Mouse (Mus musculus) cerebellum, postnatal 14 days (tissue): ENCODE results near the gene Atn1.
"Not testable (repeated sequence)": the region's sequence is repeated elsewhere in the genome, so short reads cannot be mapped to it uniquely, and the experiment has no call there.

ENCODE experiments used
- DNase-seq, 2 experiments: peaks; one replicate each; pipeline ENCODE4 v3.0.0; 2021; ENCODE audit warnings: mixed read lengths in 2 of 2

Gene Atn1

DNA sequence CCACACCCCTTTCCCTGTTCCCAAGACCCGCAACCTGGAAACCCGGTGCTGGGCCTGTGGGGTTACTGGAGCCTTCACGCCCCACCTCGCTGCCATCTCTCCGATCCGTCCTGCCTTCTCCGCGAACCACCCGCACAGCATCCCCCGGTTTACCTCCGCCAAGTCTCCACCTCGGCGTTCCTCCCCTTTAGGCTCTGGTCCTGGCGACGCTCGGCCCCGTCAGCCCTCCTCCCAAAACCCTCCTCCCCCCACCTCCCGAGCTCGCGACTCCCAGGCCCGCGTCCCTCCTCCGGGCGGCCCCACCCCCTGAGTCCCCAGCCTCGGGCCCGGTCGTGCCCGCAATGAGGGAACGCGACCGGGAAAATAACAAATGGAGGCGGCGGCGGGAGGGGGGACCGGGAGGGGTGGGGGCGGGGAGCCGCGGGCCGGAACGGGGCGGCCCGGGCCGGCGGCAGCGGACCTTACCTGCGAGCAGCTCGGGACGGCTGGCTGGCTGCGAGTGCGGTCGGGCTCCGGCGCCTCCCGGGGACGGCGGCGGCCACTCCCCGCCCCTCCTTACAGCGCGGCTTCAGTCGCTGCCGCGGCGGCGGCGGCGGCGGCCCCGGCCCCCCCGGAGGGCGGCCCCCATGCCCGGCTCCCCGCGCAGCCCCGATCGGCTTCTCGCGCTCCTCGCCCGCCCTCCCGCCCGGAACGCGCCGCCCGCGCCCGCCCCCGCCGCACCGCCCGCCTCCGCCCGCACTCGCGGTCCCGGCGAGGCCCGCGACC, at the start of gene Atn1, which contains the start of gene Gm45234:
TSS of gene Atn1 (minus strand) at position 694 of the 765 bp plus-strand sequence.
TSS of gene Gm45234 (minus strand) at position 191 of the 765 bp plus-strand sequence.
- DNase-seq, result peak; percentile 81 to 83

DNA sequence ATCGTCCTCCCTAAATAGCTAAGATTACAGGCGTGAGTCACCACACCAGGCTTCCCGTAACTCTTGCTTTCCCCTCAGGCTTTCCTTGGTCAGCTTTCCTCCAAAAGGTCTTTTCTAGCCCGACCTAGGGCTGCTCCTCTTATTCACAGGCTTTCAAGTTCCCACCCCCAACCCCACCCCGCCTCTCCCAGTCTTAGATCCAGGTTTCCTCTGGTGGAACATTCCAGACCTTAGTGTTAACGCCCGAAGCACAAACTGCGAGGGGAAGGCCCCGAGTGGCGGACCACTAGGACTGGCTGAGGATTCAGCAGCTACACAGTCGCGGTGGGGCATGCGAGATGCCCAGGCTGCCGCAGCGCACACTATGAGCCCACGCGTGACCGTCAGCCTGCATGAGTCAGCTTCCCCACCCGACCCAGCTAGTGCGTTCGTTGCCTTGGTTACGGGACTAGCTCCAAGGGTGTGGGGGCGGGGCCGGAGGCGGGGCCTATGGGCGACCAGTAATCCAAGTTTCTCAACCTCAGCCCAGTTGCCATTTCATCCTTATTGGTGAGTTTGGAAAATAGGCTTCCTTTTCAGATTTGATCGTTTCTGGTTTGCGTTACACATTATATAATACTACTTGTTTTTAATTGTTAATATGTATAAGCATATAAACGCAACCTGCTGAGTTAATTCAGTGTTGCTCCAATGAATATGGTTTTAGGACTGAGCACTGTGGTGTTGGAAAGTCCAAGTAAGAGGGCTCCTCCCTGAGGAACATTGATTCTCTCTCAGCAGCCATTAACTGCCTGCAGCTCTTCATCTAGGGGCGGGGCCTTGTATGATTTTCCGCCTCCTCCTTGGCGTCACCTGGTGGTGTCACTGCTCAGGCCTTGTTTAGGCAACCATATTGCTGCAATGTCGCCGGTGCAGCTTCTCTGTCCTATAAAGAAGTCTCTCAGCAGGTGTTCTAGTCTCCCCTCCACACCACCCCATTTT, 49.3 kb upstream of the Atn1 start:
- peak; percentile 95 to 98 for DNase-seq

DNA sequence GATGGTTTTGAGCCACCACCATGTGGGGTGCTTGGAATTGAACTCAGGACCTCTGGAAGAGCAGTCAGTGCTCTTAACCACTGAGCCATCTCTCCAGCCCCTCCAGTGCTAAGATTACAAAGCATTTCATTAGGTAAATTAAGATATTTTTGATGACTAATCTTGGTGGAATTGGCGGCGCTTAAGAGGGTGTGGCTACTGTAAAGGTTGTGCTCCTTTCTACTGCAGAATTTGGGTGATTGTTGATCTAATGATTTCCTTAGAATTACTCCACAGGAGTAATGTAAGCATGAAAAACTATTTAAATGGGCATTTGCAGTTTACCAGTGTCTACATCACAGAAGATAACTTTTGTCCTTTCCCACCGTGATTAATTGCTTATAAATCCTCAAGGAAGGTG, 48.0 kb upstream of the Atn1 start:
- no peak for DNase-seq

DNA sequence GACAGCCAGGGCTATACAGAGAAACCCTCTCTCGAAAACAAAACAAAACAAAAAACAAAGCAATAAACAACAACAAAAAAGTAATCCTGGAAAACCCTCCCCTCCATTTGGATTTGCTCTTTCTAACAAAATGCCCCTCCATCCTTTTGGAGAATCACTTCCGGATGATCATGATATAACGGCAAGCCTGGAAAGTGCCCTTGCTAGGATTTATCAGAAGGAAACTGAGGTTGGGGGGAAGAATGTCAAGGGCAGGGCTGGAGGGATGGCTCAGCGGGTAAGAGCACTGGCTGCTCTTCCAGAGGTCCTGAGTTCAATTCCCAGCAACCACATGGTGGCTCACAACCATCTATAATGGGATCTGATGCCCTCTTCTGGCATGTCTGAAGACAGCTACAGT, 47.4 kb upstream of the Atn1 start:
- DNase-seq, result not testable (repeated sequence)

DNA sequence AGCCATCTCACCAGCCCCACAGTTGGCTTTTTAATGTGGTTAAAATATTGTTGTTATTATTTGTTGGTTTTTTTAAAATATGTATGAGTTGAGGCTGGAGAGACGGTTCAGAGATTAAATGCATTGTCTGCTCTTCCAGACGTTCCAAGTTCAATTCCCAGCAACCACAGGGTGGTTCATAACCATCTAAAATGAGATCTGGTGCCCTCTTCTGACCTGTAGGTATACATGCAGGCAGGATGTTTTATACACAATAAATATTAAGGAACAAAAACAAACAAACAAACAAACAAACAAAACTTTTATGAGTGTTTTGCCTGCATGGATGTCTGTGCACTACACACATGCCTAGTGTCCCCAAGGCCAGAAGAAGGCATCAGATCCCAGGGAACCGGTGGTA, 46.7 kb upstream of the Atn1 start:
- no peak for DNase-seq

DNA sequence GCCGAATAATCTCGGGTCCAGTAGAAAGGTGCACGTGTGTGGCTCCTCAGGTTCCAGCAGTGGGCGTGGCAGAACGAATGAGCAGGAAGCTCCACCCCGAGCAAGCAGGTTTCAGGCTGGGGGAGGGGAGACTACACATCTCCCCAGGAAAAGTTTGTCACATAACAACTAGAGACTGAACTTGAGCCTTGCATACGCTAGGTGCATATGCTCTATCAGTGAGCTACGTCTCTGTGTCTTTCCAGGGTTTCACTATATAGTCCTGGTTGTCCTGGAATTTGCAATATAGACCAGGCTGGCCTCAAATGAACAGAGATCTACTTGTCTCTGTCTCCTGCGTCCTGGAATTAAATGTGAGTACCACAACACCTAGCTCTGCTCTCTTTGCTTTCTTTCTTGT, 46.1 kb upstream of the Atn1 start:
- not testable (repeated sequence) for DNase-seq

DNA sequence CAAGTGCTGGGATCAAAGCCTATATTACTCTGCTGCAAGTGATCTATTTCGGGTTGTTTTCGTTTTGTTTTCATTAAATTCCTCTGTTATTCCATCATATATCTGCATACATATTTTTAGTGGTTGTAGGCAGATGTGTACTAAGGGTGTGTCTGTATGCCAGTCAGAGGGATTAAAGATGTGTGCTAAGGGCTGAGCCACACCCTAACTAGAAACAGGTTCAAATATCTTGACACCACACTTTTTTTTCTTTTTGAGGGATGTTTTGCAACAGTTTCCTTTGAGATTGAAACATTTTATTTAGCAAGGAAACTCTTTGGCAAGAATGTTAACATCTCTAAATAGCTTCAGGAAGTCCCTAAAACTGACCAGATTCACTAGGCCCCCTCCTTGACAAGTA, 39.9 kb upstream of the Atn1 start:
- no peak for DNase-seq

DNA sequence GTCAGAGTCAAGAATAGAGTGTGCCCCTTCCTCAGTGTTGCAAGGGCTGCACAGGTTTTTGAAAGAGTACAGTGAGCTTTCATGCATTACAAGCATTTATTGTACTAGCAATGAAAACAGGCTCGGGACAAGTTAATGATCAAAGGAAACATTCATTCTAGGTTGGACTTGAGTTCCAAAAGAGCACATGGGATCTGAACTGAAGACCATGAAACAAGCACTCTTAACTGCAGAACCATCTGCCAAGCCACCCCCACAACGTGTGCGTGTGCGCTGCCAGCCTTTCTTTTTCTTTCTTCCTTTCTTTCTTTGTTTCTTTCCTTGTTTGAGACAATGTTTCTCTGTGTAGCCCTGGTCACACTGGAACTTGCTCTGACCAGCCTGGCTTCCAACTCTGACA, 39.5 kb upstream of the Atn1 start:
- DNase-seq, result no peak

DNA sequence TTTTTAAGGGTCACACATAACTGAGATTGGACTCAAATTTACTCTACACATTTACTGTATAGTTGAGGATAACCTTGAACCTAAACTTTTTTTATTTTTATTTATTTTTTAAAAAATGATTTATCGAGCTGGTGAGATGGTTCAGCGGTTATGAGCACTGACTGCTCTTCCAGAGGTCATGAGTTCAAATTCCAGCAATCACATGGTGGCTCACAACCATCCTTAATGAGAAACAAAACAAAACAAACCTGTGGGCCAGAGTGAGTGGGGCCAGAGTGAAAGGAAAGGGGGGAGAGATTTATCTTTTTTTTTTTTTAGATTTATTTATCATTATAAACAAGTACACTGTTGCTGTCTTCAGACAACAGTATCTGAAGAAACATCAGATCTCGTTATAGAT, 35.6 kb upstream of the Atn1 start:
- DNase-seq, result no peak

DNA sequence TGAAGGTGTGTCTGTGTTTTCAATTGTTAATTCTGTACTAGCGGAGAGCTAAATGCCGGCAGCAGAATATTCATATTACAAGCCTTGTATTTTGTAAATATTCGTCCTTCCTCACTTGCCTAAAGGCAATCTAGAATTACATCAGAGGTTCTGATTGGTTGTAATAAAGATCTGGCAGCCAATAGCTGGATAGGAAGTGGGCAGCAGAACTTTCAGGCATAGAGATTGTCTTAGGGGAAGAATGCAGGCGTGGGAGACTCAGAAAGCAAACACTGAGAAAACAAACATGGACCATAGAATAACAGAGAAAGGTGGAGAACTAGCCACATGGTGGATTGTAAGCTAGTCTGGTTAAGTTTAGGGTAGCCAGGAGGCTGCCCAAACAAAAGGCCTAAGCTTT, 33.8 kb upstream of the Atn1 start:
- DNase-seq, result no peak

DNA sequence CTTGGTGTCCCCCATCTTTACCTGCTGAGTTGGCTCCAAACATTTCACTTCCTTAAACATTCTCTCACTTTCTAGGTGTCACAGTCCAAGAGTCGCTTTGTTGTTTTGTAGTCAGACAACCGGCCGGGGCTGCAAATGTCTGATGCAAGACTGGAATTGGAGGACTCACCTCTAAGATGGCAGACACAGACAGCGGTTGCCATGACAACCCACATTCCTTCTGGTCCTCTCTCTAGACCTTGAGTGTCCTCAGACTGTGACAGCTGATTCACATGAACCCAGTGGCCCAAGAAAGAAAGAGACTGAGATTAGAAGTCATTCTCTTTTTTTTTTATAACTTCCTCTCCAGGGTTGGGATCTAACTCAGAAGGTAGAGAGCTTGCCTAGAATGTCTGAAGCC, 33.2 kb upstream of the Atn1 start:
- peak; percentile 26 to 52 for DNase-seq

DNA sequence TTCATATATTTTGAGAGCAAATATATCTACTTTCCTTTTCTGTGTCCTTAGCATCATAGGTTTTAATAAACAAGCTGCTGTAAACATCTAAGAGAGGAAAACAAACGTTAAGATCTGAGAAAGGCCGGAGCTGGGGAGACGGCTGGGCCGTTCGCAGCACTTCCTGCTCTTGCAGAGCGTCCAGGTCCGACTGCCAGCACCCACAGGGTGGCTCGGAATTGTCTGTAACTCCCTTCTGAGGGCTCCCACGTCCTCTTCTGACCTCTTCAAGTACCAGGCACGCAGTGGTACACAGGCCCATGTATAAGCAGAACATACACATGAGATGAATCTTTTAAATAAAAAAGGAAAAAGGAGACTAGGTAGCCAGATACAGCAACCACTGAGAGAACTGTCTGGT, 31.4 kb upstream of the Atn1 start:
- peak; percentile 47 to 68 for DNase-seq

DNA sequence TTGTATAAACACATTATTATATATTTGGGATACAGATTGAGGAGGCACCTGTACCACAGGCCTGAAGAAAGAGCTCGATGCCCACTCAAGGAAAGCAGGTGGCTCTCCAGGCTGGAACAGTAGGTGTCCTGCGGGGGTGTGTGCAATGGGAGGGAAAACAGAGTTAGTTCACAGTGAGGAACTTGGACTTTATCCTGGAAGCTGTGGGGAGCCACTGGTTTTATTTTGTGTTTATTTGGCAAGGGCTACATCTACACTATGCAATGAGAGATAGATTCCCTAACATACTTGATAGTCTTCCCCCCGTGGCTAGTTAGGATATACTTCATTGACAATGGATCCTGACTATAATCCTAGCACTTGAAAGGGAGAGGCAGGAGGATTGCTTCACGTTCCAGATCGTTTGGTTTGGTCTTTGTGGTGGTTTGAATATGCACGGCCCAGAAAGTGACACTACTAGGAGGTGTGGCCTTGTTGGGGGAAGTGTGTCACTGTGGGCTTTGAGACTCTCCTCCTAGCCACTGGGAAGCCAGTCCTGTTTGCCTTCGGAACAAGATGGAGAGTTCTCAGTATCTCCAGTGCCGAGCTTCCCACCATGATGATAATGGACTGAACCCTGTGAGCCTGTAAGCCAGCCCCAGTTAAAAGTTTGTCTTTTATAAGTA, 30.6 kb upstream of the Atn1 start:
- DNase-seq, result peak; percentile 82 to 90

DNA sequence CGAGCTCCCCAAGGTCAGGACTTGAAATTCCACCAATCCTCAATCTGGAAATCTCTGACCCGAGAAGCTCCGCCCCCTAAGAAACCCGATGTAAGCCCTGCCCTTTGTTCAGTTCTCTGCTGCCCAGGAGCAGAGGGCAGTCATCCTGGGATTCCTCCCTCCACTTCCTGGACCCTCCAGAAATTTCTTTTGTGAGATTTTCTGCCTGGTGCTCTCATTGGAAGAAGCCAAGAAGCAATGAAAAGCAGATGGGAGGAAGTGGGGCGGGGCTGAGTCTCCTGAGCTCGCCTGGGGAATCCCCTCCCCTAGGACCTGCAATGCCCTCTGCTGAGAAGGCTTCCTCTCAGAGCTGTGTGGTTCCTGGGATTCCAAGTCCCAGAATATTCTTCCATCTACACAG, 26.1 kb upstream of the Atn1 start:
- DNase-seq, result peak in 1 of 2 experiments; percentile 27

DNA sequence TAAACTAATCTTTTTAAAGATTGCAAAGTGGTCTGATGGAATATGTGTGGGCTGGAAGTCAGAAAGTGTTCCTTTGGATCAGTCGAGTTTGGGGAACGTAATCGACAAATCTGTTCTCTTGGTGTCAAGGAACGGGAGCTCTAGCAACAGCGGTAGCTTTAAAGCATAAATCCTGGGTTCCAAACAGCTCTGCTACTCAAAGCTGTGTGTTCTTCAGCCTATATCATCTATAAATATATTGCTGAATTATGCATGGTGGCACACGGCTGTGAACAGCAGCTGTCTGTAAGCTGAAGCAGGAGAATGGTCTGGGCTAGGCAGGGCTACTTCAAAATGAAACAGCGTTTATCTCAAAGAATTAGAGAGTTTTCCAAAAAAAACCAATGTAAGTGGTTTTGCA, 24.6 kb upstream of the Atn1 start:
- no peak for DNase-seq

DNA sequence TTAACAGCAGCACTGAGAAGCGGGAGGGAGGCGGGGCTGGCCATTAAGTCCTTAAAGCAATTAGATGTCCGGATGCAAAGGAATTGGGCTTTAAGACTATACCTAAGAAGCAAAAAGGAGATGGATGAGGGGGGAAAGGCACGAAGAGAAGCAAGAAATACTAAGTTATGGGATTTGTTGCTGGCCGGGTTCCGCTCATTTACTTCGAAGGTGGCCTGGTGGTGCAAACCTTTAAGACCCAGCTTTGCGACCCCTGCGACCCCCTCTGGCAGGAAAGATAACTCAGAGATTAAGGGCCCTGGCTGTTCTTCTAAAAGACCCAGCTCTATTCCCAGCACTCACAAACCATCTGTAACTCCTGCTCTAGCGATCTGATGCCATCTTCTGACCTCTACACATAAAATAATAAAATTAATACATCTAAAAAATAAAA, 23.7 kb upstream of the Atn1 start:
- DNase-seq, result no peak

DNA sequence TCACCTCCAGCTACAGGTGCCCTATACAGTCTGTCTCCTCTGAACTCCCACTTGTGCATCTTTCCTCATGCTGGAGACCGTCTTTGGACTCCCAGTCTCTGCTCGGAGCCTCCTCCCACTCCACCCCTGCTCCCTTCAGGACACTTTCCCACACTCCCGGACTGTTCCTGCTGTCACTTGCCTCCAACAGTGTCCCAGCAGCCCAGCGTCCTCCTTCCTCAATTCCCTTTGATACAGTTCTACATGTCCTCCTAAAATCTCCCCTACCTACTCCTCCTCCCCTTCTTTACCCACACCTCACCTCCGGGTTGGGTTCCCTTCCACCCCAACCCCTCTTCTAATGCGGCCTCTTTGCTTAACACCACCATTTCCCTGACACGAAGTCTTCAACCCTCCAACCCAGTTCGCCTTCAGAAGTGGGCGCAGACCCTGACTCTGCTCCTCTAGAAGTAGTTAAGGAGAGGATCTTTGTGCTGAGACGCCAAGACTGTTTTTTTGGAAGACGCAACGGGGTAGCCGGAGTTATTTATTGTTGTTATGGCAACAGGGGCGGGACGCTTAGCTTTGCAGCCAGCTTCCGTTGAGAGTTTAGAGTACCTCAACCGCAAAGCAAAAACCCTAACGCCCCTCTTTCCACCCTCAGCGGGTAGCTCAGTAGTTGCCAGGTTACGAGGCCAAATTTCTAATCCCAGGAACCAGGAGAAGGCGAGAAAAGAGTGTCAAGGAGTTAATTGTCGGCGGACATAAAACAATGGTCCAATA, 23.1 kb upstream of the Atn1 start, which contains the start of gene Lrrc23:
TSS of gene Lrrc23 (minus strand) at position 506 of the 762 bp plus-strand sequence.
- DNase-seq, result peak; percentile 53 to 54

DNA sequence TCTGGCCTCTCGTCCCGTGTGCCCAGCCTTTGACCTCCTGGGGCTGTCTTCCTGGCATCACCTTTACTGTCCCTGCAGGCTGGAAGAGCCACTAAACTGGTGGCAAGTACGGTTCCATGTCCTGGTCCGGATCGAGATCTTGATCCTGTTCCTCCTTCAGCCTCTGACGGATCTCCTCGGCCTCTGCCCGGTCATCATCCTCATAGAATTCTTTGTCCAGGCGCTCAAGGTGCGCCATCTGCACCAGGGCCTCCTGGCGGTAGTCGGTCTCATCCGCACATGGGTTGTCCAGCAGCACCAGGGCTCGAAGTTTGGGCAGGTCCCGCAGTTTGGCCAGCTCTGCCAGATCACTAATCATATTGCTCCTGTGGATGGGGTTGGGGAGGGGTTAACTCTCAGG, 14.2 kb upstream of the Atn1 start:
- DNase-seq, result peak; percentile 31 to 36

DNA sequence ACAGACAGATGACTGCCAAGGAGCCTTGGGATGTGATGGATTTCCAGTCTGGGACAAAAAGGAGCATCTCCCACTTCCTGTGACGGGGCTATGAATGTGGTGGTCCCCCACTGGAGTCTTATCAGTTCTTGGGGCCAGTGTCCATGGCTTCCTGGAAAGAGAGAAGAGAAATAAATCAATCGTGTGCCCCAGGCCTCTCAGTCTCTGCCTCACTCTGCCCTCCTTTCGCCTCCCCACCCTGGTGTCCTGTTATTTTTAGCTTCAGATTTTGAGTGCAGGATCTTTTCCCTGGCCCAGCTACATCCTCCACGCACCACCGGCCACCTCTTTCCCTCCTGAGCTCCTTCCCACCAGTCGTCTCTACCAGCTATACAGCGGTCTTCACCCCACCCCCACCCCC, 13.7 kb upstream of the Atn1 start:
- DNase-seq, result peak; percentile 48 to 52

DNA sequence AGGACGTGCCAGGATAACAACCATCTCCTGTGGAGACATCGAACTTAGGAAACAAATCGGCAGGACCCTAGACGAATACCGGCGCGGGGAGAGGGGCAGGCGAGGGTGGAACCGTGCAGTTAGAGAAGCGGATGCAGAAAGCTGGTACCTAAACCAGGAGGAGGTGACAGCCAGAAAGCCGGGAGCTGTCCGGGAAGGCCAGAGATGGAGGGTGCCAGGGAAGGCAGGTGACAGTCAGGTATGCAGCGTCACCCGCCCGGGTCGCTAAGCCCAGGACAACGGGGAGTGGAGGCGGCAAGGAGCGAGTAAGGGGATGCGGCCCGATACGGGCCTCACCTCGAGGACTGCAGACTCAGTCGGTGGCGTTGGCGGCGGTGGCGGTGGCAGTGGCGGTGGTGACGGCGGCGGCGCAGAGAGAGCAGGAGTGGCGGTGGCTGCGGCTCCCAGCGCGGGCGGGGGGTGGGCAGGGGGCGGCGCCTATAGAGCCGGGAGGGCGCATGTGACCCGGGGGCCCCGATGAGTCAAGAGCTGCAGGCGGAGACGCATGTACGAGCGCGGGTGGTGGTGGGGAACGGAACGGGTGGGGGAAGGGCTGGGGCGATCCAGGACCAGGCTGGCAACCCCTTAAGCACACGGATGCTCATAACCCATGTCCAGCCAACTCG, 12.9 kb upstream of the Atn1 start, which contains the start of gene Eno2:
TSS of gene Eno2 (minus strand) at position 573 of the 665 bp plus-strand sequence.
- peak; percentile 89 to 90 for DNase-seq

DNA sequence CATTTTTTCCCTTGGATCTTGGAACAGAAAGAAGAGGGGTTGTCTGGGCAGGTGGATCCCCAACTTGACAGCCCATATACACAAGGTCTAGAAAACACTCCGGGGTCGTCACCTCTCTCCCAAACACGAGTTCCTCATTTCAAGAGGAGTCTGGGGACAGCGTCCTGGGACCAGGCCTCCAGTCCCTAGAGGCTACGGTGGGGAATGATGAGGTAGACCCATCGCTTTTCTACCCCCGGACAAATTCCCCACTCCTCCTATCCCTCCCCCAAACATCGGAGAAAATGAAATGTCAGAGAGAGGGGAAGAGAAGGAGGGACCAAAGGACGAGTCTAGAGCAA, 12.3 kb upstream of the Atn1 start:
- DNase-seq, result no peak
